Mouse (Mus musculus) lung, postnatal 0 days (tissue): Measurements from ENCODE around the gene Gm33543.

Experiments used
- CTCF ChIP-seq: IDR thresholded peaks from 2 replicates; pipeline ENCODE4 v1.5.1; 2016; ENCODE audit warnings: antibody characterized with exemption, mild to moderate bottlenecking
- EP300 ChIP-seq: IDR thresholded peaks from 2 replicates; pipeline ENCODE4 v1.6.1; 2016; ENCODE audit warnings: antibody characterized with exemption, mild to moderate bottlenecking, control low read depth

DNA sequence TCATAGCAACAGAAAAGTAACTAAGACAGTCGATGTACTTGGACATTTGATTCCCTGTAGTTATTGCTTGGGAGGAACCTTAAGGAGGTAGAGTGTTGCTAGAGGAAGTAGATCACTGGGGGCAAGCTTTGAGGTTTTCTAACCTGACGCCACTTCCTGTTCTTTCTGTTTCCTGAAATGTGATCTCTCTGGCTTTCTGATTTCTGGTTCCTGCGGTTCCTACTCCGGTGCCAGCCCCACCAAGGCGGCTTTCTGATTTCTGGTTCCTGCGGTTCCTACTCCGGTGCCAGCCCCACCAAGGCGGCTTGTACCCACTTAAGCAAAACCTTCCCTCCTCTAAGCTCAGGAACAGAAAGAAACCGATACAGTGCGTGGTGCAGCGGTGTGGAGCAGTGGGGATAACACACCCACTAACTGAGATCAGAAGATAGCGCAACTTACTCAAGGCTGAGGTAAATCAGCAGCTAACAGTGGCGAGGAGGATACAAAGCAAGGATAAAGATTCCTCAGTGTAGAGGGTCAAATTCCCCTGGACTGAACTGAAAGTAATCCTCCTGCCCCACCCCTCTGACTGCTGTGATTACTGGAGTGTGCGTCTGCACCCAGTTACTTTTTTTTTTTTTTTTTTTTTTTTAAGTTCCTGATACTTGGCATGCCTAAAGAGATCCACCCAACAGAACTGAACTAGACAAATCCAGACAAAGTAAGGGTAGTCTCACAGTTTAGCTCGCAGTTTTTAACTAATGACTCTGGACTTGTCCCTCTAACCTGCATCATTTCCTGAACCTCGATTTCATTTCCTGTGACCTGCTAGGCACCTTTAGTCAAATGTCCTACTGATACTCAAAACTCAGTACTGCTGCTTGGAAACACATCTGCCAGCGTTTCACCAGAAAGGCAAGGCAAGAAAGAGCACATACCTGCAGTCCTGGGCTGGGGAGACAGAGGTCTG is 37.5 kb upstream of the Gm33543 start:
- TF ChIP-seq CTCF: no peak
- TF ChIP-seq EP300: no peak
